Mouse (Mus musculus) hindbrain, embryonic 14.5 days (tissue): ENCODE measurements around the gene A430078G23Rik. TPM values are rescaled to one million over a fixed set of nuclear protein-coding genes. Genes with fewer than 3 reads are reported as not detected.
"Not testable (repeated sequence)": the region's sequence is repeated elsewhere in the genome, so short reads cannot be mapped to it uniquely, and the experiment has no call there.

Source experiments
- ATAC-seq: fragments of 200-750 bp; cut with Nextera tagmentation; 2 replicates; pipeline ENCODE4 v1.8.0; 2017; ENCODE audit warnings: moderate number of reproducible peaks, mild to moderate bottlenecking, moderate TSS enrichment, moderate library complexity; ENCODE audit not compliant: low FRiP score
- DNase-seq: peaks from one replicate; pipeline ENCODE4 v3.0.0-alpha.2; 2015; ENCODE audit warnings: low spot score
- H3K27ac ChIP-seq: fragments of 300-500 bp; sonication (generic); 2 replicates; pipeline ENCODE4 v1.5.1; 2014; ENCODE audit warnings: mild to moderate bottlenecking, moderate library complexity
- H3K27me3 ChIP-seq: fragments of 300-500 bp; sonication (generic); 2 replicates; pipeline ENCODE4 v1.6.1; 2014; ENCODE audit warnings: mild to moderate bottlenecking, low read length, mixed read lengths; ENCODE audit not compliant: control insufficient read depth, insufficient read depth
- H3K36me3 ChIP-seq: fragments of 300-500 bp; sonication (generic); replicated peaks from 2 replicates; pipeline ENCODE4 v1.6.1; 2014; ENCODE audit not compliant: control insufficient read depth, insufficient read depth
- H3K4me1 ChIP-seq: fragments of 300-500 bp; sonication (generic); replicated peaks from 2 replicates; pipeline ENCODE4 v1.6.1; 2014; ENCODE audit warnings: antibody characterized with exemption, low read length, mixed read lengths; ENCODE audit not compliant: control insufficient read depth, insufficient read depth
- H3K4me2 ChIP-seq: fragments of 300-500 bp; sonication (generic); replicated peaks from 2 replicates; pipeline ENCODE4 v1.6.1; 2014; ENCODE audit warnings: mild to moderate bottlenecking, moderate library complexity
- H3K4me3 ChIP-seq: fragments of 300-500 bp; sonication (generic); replicated peaks from 2 replicates; pipeline ENCODE4 v1.5.1; 2014; ENCODE audit warnings: mild to moderate bottlenecking, low read length
- H3K9ac ChIP-seq: fragments of 300-500 bp; sonication (generic); 2 replicates; pipeline ENCODE4 v1.6.1; 2014
- H3K9me3 ChIP-seq: fragments of 300-500 bp; sonication (generic); 2 replicates; pipeline ENCODE4 v1.6.1; 2016; ENCODE audit warnings: low read length; ENCODE audit not compliant: control insufficient read depth
- WGBS: fragments of 180-500 bp; shearing (Covaris S2); extraction: QIAGEN DNeasy Blood & Tissue Kit; methylation state at CpG from one replicate; pipeline ENCODE4 v1.1.7; 2014; 5-methylcytosine and 5-hydroxymethylcytosine counted together
- polyA plus RNA-seq: library from polyadenylated mRNA; unstranded; fragments of >200 nt; fragmentation: Nextera tagmentation; extraction: Ambion mirVana; gene quantifications from 2 replicates; pipeline ENCODE4 v1.2.1, GENCODE M21; 2014

The A430078G23Rik gene
- polyA plus RNA-seq = not detected in 2 replicates

GRCm38 (mm10) chr8:3353189-3353810 lies at the start of gene A430078G23Rik:
Gene A430078G23Rik (plus strand): TSS chr8:3353415.
- no peaks in the 10 kb centered on the region for H3K36me3 ChIP-seq
- WGBS = 87% methylated on average over 13 of the region's 13 CpGs
- H3K4me1 ChIP-seq = no peaks in the 10 kb centered on the region
- H3K4me3 ChIP-seq = no peak within 1 kb of the TSS
- H3K9me3 ChIP-seq = no peaks in the 10 kb centered on the region
- DNase-seq (no peak), ATAC-seq (no peak)
- H3K27ac ChIP-seq = no peak within 1 kb of the TSS
- no peaks in the 10 kb centered on the region for H3K27me3 ChIP-seq
- no peak within 1 kb of the TSS for H3K4me2 ChIP-seq
- H3K9ac ChIP-seq = no peak within 1 kb of the TSS

- not testable (repeated sequence) for ATAC-seq, H3K4me2 ChIP-seq, H3K4me1 ChIP-seq, H3K27ac ChIP-seq, H3K9ac ChIP-seq, H3K36me3 ChIP-seq, H3K27me3 ChIP-seq, H3K9me3 ChIP-seq, DNase-seq, H3K4me3 ChIP-seq
- 94% methylated on average over 13 of the region's 13 CpGs for WGBS
Observed at GRCm38 (mm10) chr8:3308205-3308800, 44.9 kb upstream of the A430078G23Rik start.

GRCm38 (mm10) chr8:3309636-3310035 lies 43.6 kb upstream of the A430078G23Rik start:
- WGBS = 92% methylated on average over 11 of the region's 11 CpGs
- no peak for ATAC-seq
- H3K9ac ChIP-seq = no peak overlapping the region

GRCm38 (mm10) chr8:3311482-3311881 lies 41.7 kb upstream of the A430078G23Rik start:
- no peak overlapping the region for H3K27ac ChIP-seq
- no peaks in the 10 kb centered on the region for H3K9me3 ChIP-seq
- H3K4me2 ChIP-seq = no peak overlapping the region
- no peak overlapping the region for H3K4me3 ChIP-seq
- DNase-seq (no peak), ATAC-seq (no peak)
- no peaks in the 10 kb centered on the region for H3K36me3 ChIP-seq
- no peaks in the 10 kb centered on the region for H3K4me1 ChIP-seq
- no peak overlapping the region for H3K9ac ChIP-seq
- WGBS = 71% methylated on average over 4 of the region's 4 CpGs
- no peaks in the 10 kb centered on the region for H3K27me3 ChIP-seq

More at GRCm38 (mm10) chr8:3309636-3310035, 43.6 kb upstream of the A430078G23Rik start:
- H3K27ac ChIP-seq = no peak overlapping the region
- no peaks in the 10 kb centered on the region for H3K36me3 ChIP-seq
- no peaks in the 10 kb centered on the region for H3K27me3 ChIP-seq
- no peaks in the 10 kb centered on the region for H3K4me1 ChIP-seq
- DNase-seq = no peak
- H3K9me3 ChIP-seq = 0 out of 2 replicates have a peak, but pooled peaks cover 4% of the 10 kb centered on the region
- H3K4me3 ChIP-seq = no peak overlapping the region
- no peak overlapping the region for H3K4me2 ChIP-seq

- H3K27ac ChIP-seq, H3K4me1 ChIP-seq, H3K4me3 ChIP-seq, H3K4me2 ChIP-seq, H3K9me3 ChIP-seq, H3K27me3 ChIP-seq, DNase-seq, H3K36me3 ChIP-seq, H3K9ac ChIP-seq, ATAC-seq: not testable (repeated sequence)
- WGBS = 86% methylated on average over 1 of the region's 1 CpGs
Observed at GRCm38 (mm10) chr8:3313417-3313816, 39.8 kb upstream of the A430078G23Rik start.

GRCm38 (mm10) chr8:3313843-3314242 lies 39.4 kb upstream of the A430078G23Rik start:
- WGBS = 78% methylated on average over 3 of the region's 3 CpGs
- DNase-seq = no peak
- Histone ChIP-seq H3K36me3 (no peaks in the 10 kb centered on the region), H3K27ac (no peak overlapping the region), H3K9me3 (no peaks in the 10 kb centered on the region), H3K4me2 (no peak overlapping the region), H3K4me1 (no peaks in the 10 kb centered on the region), H3K4me3 (no peak overlapping the region), H3K9ac (no peak overlapping the region), H3K27me3 (no peaks in the 10 kb centered on the region)
- ATAC-seq = no peak

GRCm38 (mm10) chr8:3314345-3314744 lies 38.9 kb upstream of the A430078G23Rik start:
- Histone ChIP-seq H3K27ac (no peak overlapping the region), H3K36me3 (no peaks in the 10 kb centered on the region), H3K4me2 (no peak overlapping the region), H3K27me3 (no peaks in the 10 kb centered on the region), H3K4me3 (no peak overlapping the region), H3K9me3 (no peaks in the 10 kb centered on the region), H3K4me1 (no peaks in the 10 kb centered on the region), H3K9ac (no peak overlapping the region)
- WGBS = 75% methylated on average over 2 of the region's 2 CpGs
- ATAC-seq (no peak), DNase-seq (no peak)

GRCm38 (mm10) chr8:3316585-3316984 lies 36.6 kb upstream of the A430078G23Rik start:
- ATAC-seq (no peak), DNase-seq (no peak)
- no peak overlapping the region for H3K4me2 ChIP-seq
- H3K36me3 ChIP-seq = no peaks in the 10 kb centered on the region
- H3K9me3 ChIP-seq = no peaks in the 10 kb centered on the region
- H3K9ac ChIP-seq = no peak overlapping the region
- 95% methylated on average over 5 of the region's 5 CpGs for WGBS
- no peaks in the 10 kb centered on the region for H3K27me3 ChIP-seq
- no peak overlapping the region for H3K4me3 ChIP-seq
- no peak overlapping the region for H3K27ac ChIP-seq
- no peaks in the 10 kb centered on the region for H3K4me1 ChIP-seq

- not testable (repeated sequence) for H3K4me3 ChIP-seq, H3K27me3 ChIP-seq, H3K4me1 ChIP-seq, H3K4me2 ChIP-seq, DNase-seq, H3K9ac ChIP-seq, H3K9me3 ChIP-seq, ATAC-seq, H3K27ac ChIP-seq, H3K36me3 ChIP-seq
- 92% methylated on average over 8 of the region's 11 CpGs for WGBS
Observed at GRCm38 (mm10) chr8:3319267-3319666, 33.9 kb upstream of the A430078G23Rik start.
